Mouse (Mus musculus) liver, adult (tissue): ENCODE data around the gene Hdac1.

Experiments
- GATA4 ChIP-seq: IDR thresholded peaks from 2 replicates; pipeline ENCODE4 v1.6.1; 2014; ENCODE audit warnings: mild to moderate bottlenecking, low read length; ENCODE audit not compliant: insufficient replicate concordance

The Hdac1 gene

DNA sequence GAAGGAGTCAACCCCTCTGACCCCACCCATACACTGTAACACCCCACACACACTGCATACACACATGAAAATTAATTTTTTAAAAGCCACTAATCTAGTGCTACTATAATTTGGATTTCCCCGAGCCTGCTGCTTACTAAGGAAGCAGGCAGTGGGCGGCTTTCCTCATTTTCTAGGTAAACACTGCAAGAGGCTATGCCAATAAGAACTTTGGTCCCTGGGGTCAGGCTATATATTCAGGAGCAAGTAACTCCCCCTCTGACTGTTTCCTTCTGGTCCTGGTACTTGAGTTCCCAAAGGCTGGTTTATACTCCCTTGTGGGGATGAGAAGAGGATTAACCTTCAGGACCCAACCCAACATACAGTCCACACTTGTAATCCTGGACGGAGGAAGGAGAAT lies 16.6 kb downstream of the Hdac1 start:
- no peak for TF ChIP-seq GATA4

DNA sequence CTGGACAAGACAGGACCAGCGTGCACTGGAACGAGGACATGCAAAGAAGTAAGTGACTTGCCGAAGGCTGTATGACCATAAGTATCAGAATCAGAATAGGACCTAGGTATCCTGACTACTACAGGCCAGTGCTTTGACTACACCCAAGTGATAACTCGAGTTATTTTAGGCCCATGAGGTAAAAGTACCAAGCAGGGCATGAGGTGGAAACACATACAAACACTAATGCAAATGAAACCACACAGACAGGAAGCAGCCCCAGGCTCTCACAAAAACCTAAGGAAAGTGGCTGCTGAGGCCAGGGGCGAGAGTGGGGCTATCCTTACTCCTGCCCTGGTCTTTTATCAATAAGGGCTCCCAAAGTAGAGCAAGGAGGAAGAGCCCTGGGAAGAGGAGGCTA lies 17.2 kb downstream of the Hdac1 start:
- TF ChIP-seq GATA4 = no peak

DNA sequence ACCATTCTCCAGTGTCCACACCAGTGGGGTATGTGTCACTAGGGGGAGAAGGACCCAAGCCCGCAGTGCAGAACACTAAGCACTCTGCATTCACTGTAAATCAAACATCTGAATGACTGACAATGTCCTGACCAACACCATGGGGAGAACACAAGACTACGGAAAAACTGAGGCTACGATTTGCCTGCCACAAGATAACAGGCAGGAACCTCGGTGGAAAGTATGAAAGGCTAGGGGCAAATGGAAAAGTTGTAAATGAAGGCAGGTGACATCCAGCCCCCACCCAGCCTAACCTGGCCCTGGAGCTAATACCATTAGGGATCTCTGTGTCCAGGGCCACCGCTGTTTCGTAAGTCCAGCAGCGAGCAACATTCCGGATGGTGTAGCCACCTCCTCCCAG lies 24.0 kb downstream of the Hdac1 start:
- no peak for TF ChIP-seq GATA4

DNA sequence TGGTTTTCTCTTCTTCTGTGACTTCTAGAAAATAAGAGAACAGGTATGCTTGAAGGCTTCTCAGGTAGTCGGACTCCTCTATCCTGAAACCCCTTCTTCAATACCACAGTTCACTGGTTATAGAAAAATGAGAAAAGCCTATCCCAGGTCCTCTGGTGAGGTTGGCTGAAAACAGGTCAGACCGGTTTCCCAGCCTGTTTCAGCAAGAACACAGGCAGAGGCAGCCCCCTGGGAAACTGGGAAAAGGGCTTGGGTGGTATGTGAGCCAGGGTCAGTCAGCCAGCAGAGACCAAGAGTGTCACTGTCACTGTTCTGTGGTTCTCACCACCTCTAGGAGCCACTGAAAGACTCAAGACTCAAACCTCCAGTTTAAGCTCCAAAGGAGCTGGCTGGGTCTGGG lies 25.6 kb downstream of the Hdac1 start:
- TF ChIP-seq GATA4 = no peak

DNA sequence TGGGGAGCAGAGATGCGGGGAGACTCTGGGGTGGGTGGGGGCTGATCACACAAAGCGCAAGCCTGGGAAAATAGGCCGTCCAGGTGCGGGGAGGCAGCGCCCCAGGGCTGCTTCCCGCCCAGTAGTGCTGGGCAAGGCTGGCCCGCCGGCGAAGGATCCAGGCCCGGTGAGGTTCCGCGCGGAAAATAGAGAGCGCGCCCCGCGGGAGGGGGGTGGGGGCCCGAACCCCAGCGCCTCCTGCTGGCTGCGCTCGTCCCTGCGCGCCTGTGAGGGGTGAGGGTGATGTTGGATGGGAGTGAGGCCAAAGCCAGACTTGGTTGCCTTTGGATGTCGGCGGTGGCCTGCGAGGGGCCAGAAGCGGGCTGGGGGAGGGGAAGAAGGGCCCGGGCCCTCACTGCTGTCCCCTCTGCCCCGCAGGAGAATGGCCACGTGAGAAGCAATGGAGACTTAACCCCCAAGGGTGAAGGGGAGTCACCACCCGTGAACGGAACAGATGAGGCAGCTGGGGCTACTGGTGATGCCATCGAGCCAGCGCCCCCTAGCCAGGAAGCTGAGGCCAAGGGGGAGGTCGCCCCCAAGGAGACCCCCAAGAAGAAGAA lies 28.1 kb downstream of the Hdac1 start:
- TF ChIP-seq GATA4 = no peak

DNA sequence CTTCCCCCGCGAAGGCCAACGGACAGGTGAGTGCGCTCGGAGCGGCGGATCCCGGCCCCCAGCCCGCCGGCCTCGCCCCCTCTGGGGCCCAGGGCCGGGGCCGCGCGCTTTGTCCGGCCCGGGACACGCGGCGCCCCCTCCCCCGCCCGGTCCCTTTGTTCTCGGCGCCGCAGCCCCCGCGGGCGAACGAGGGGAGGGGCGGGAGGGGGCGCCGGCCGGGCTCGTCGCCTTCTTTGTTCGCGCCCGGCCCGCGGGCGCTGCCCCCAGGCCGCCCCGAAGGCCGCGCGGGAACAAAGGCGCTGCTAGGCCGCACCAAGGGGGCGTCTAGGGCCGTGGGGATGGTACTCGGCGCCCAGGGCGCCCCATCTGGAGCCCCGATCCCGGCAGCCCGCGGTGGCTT lies 28.6 kb downstream of the Hdac1 start:
- no peak for TF ChIP-seq GATA4

DNA sequence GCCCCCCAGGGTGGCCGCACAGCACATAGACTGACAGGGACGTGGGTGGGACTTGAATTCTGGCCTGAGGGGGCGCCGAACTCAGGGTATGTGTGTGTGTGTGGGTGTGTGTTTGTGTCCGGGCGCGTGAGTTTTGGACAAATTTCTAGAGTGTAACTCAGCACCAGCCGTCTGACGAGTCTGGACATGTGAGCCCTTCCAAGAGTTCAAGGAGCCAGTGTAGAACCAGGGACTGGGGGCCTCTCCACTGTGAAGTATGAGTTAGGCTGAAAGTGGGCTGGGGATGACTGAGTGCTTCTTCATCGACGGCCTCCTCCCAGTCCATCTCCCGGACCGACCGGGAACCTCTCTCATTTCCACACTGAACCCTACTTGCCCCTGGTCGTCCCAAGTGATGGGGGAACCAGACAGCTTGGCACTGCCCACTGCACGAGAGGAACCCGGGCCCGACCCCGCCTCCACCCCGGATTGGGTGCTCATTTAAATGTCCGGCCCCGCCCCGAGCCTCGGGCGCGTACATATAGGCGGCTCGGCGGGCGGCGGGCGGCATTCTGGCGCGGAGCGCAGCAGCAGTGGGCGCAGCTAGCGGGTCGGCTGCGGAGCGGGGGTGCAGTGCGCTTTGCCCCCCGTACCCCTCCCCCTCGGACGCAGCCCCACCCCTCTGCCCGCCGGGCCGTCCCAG lies 29.3 kb downstream of the Hdac1 start, which contains the start of gene Marcksl1:
Gene Marcksl1 (plus strand): TSS at position 496 of the 682 bp plus-strand sequence.
- no peak for TF ChIP-seq GATA4

DNA sequence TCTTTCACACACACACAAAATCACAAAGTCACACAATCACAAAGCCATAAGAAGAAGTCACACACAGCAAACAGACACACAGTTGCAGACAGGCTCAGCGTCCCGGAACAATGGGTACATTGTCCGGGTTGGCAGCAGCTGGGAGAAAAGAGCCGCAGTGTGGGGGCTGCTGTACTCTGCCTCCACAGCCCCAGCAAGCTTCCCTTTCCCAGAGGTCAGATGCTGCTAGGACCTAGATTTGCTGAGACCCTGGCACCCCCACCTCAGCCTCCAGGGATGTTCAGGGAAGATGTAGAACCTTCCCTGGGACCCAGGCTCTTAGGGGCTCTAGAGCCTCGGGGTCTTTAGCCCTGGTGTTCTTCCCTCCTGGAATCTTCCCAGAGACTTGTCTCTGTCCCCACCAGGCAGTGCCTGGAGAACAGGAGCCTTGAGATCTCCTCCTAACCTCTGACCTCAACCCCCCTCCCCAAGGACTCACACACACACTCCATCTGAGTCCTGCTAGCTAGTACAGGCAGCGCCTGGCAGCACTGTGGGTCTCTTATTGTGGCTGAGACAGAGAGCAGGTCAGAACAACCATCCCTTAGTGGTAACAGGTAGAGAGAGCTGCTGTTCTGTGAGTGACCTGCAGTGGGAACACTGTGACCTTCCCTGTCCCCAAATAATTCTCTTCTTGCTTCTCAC lies 31.0 kb downstream of the Hdac1 start:
- TF ChIP-seq GATA4 = no peak

DNA sequence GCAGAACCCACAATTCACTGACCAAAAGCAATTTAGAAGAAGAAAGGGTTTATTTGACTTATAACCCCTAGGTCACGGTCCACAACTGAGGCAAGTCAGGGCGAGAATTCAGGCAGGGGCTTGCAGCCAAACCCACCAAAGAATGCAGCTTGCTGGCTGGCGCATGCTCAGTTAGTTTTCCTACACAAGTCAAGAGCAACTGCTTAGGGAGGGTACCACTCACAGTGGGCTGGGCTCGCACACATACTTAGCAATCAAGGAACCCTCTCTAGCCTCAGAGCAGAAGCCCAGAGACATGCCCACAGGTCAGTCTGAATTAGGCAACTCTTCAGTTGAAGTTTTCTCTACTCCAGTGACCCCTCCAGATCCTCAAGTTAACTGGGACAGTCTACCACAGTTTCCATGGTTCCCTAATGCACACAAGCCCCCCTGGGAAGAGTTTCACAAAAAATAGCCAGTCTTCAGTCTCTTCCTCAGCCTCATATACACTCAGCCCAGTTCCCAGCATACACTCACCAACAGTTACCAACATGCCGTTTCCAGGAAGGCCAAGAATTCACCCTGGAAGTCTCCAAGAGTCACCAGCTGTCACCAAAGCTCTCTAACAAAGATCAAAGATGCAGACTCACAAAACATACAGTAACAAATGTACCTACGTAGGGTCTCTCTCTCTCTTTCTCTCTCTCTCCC lies 31.6 kb downstream of the Hdac1 start:
- TF ChIP-seq GATA4 = no peak

DNA sequence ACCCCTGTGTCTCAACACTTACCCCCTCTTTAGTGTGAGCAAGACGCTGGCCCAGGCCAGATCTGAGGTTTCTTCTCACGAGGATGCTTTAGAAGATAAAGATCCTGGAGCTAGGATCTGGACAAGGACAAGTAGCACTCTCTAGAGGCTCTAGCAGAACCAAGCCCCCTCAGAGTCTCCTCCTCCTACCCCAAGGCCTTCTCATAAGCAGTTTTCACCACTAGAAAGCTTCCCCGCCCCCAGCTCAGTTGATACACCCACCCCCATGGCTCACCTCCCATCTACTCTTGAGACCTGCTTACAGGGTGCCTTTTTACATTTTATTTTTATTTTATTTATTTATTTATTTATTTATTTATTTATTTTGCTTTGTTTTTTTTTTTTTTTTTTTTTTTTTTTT lies 32.9 kb downstream of the Hdac1 start:
- TF ChIP-seq GATA4 = no peak

DNA sequence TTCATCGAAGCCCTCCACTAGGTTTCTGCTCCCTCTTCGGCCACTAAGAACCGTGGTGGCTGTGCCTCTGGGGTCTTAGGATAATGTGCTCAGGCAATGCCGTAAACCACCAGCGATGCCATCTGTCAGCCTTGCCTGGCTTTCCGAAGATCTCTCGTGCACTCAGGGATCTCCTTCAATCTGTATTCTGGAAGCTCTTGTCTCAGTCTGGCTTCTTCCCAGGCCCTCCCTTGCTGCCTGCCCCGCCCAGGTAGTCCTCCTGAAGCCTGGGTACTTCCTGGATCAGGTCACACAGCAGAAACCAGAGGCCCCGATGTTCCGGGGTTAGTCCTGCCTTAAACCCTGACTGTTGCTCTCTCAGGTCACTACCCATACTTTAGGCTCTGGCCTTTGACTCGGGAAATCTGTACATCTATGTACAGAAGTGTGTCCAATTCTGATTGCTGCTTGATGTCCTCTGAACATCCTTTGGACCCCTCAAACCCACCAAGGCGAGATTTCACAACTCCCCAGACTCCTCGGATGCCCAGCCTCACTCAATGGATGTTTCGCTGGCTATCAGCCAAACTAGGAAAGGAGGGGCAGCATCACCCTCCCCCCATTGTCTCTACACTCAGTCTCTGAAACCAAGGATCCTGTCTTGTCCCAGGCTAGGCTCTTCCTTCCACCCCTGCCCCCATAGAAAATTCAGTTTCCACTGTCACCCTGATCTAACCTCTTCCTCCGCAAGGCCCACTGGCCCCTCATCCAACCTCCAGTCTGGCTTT lies 33.5 kb downstream of the Hdac1 start:
- no peak for TF ChIP-seq GATA4

DNA sequence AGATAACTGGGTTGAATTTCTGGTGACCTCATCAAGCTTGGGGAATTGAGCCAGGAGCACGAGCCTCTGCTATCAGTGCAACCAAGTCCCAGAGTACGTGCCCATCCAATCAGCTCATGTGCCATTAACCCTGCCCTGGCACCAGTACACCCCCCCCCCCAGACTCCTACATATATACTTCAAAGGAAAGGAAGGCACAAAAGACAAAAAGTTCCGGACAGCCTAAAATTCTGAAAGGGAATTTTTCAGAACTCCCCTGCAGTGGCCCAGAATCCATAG lies 34.3 kb downstream of the Hdac1 start:
- no peak for TF ChIP-seq GATA4

DNA sequence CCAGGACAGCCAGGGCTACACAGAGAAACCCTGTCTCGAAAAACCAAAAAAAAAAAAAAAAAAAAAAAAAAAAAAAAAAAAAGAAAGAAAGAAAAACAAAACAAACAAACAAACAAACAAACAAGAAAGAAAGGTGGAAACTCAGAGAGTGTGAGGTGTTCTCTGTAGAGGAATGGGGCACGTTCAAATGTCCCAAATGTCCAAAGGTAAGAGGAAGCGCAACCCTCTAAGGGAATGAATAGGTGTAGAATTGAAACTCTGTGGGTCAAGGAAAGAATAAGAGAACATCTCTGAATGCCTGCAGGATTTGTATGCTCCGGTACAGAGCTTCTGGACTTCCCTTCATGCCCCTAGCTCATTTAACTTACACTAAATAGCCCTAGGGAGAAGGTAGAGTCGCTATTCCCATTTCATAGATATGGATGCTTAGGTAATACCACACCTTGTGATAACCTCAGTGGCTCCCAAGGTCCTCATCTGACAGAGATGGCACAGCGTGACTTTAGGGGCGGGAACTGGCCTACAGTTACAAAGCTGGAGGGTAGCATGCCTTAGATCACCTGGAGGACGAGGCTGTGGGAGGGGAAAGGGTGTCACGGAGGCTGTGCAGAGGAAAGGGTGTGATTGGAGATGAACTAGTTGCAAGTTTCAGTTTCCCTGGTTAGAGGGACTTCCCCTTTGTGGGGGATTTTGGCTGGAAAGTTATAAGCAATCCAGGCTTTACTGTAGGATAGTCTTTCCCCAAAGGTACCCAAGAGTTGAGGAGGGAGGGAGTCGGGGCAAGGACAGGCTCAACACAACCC lies 34.9 kb downstream of the Hdac1 start:
- TF ChIP-seq GATA4 = no peak

DNA sequence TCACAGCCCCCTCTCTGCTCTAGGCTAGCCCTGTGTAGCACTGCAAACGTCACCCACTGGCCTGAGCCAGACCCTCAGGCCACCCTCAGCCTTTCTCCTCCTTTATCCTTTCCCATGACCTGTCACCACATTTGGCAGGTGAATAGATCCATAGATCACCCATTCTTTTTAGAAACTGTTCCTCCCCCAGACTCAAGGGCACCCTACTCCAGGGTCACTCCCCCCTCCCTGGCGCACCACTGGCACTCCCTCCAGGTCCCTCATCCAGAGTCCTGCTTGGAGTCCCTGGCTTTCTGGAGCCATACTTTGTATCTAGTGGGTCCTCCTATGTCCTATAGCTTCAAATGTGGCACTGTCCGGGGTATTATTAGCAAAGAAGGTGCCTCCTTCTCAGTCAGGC lies 37.0 kb downstream of the Hdac1 start:
- TF ChIP-seq GATA4 = no peak
